Mouse (Mus musculus) liver, embryonic 16.5 days (tissue): ENCODE results near the gene Ikbip. TPM values are rescaled to one million over a fixed set of nuclear protein-coding genes. Genes with fewer than 3 reads are reported as not detected.

ENCODE experiments used
- ATAC-seq: fragments of 200-750 bp; cut with Nextera tagmentation; 2 replicates; pipeline ENCODE4 v1.8.0; 2017; ENCODE audit warnings: low read depth, mild to moderate bottlenecking, moderate number of reproducible peaks, moderate library complexity
- H3K27ac ChIP-seq: fragments of 300-500 bp; sonication (generic); 2 replicates; pipeline ENCODE4 v1.5.1; 2014; ENCODE audit warnings: mild to moderate bottlenecking, low read length
- H3K27me3 ChIP-seq: fragments of 300-500 bp; sonication (generic); 2 replicates; pipeline ENCODE4 v1.6.1; 2014; ENCODE audit warnings: low read depth, low read length, mixed read lengths; ENCODE audit not compliant: control insufficient read depth, insufficient read depth
- H3K36me3 ChIP-seq: fragments of 300-500 bp; sonication (generic); 2 replicates; pipeline ENCODE4 v1.6.1; 2014; ENCODE audit warnings: mild to moderate bottlenecking; ENCODE audit not compliant: control insufficient read depth, insufficient read depth
- H3K4me1 ChIP-seq: fragments of 300-500 bp; sonication (generic); 2 replicates; pipeline ENCODE4 v1.6.1; 2014; ENCODE audit warnings: low read depth, low read length, mixed read lengths; ENCODE audit not compliant: control insufficient read depth
- H3K4me2 ChIP-seq: fragments of 300-500 bp; sonication (generic); 2 replicates; pipeline ENCODE4 v1.6.1; 2014; ENCODE audit warnings: low read depth, low read length, mixed read lengths
- H3K4me3 ChIP-seq: fragments of 300-500 bp; sonication (generic); 2 replicates; pipeline ENCODE4 v1.5.1; 2014; ENCODE audit warnings: low read depth, mild to moderate bottlenecking, low read length
- H3K9ac ChIP-seq: fragments of 300-500 bp; sonication (generic); 2 replicates; pipeline ENCODE4 v1.6.1; 2014; ENCODE audit warnings: low read depth, low read length
- H3K9me3 ChIP-seq: fragments of 300-500 bp; sonication (generic); replicated peaks from 2 replicates; pipeline ENCODE4 v1.6.1; 2016; ENCODE audit warnings: low read length; ENCODE audit not compliant: control insufficient read depth
- WGBS: fragments of 180-500 bp; shearing (Covaris S2); extraction: QIAGEN DNeasy Blood & Tissue Kit; methylation state at CpG from one replicate; pipeline ENCODE4 v1.1.7; 2014; ENCODE audit not compliant: insufficient replicate concordance; 5-methylcytosine and 5-hydroxymethylcytosine counted together
- polyA plus RNA-seq: library from polyadenylated mRNA; unstranded; fragments of >200 nt; fragmentation: Nextera tagmentation; extraction: Ambion mirVana; gene quantifications from 2 replicates; pipeline ENCODE4 v1.2.1, GENCODE M21; 2015

Ikbip gene
- polyA plus RNA-seq, 1 experiment from 2014 or later = 6.5 TPM

DNA sequence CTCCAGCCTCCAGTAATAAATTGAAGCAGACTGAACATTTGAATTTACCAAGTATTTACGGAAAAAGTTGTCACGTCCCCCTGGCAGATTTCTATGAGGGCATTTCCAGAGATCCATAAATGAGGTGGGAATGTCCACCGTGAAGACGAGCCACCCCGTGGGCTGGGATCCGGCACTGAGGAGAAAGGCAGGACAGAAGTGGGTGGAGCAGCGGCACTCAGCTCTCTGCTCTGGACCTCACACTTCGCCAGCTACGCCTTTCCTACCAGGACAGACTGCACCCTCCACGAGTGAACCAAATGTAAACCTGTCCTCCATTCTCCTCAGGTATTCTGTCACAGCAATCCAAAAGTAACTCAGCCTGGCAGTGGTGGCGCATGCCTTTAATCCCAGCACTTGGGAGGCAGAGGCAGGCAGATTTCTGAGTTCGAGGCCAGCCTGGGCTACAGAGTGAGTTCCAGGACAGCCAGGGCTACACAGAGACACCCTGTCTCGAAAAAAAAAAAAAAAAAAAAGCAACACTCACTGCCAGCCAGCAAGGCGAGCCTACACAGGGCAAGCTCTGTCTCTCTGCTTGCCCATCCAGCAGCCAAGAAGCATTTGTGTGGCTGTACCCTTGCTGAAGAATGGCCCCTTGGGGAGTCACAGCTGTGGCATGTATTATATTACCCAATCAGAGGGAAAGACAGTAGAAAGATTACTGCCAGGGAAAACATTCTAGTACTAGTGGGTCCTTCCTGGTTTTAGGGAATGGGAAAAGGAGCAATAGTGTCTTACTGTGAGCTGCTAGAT lies 20.3 kb downstream of the Ikbip start:
- Histone ChIP-seq H3K9me3 (no peaks in the 10 kb centered on the region), H3K4me2 (no peak overlapping the region), H3K36me3 (no peaks in the 10 kb centered on the region), H3K4me1 (no peaks in the 10 kb centered on the region), H3K9ac (no peak overlapping the region), H3K4me3 (no peak overlapping the region), H3K27ac (no peak overlapping the region), H3K27me3 (no peaks in the 10 kb centered on the region)
- ATAC-seq = no peak
- WGBS = 71% methylated on average over 14 of the region's 14 CpGs

DNA sequence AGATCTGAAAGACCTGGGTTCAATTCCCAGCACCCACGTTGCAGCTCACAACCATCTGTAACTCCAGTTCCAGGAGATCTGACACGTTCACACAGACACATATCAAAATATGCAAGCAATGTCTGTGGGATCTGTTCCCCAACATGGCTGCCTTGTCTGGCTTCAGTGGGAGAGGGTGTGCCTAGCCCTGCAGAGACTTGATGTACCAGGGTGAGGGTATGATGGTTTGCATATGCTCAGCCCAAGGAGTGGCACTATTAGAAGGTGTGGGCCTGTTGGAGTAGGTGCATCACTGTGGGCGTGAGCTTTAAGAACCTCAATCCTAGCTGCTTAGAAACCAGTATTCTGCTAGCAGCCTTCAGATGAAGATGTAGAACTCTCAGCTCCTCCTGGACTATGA lies 23.2 kb downstream of the Ikbip start:
- Histone ChIP-seq H3K9me3 (no peaks in the 10 kb centered on the region), H3K27me3 (no peaks in the 10 kb centered on the region), H3K4me3 (no peak overlapping the region), H3K27ac (no peak overlapping the region), H3K36me3 (no peaks in the 10 kb centered on the region), H3K4me1 (no peaks in the 10 kb centered on the region), H3K4me2 (no peak overlapping the region), H3K9ac (no peak overlapping the region)
- WGBS = 72% methylated on average over 3 of the region's 3 CpGs
- no peak for ATAC-seq

DNA sequence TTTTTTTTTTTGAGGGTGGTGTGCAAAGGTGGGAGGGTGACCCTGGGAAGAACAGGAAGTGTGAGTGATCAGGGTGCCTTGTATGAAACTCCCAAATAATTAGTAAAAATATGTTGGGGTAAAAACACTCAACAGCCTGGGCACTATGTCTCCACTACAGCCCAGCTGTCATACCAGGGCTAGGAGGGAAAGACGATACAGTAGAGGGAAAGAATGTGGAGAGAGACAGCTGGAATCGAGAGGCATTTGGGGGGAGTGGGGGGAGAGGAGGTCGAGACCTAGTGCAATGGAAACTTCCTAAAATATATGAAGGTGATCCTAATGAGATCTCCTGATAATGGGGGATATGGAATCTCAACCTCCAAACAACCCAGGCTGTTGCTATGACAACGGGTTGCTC lies 27.1 kb downstream of the Ikbip start:
- WGBS = 68% methylated on average over 4 of the region's 4 CpGs
- no peak overlapping the region for H3K4me2 ChIP-seq
- H3K4me3 ChIP-seq = no peak overlapping the region
- no peak overlapping the region for H3K9ac ChIP-seq
- ATAC-seq = no peak
- no peaks in the 10 kb centered on the region for H3K9me3 ChIP-seq
- H3K27ac ChIP-seq = no peak overlapping the region
- H3K36me3 ChIP-seq = peaks cover 17% of the 10 kb centered on the region
- H3K4me1 ChIP-seq = no peaks in the 10 kb centered on the region
- H3K27me3 ChIP-seq = no peaks in the 10 kb centered on the region

DNA sequence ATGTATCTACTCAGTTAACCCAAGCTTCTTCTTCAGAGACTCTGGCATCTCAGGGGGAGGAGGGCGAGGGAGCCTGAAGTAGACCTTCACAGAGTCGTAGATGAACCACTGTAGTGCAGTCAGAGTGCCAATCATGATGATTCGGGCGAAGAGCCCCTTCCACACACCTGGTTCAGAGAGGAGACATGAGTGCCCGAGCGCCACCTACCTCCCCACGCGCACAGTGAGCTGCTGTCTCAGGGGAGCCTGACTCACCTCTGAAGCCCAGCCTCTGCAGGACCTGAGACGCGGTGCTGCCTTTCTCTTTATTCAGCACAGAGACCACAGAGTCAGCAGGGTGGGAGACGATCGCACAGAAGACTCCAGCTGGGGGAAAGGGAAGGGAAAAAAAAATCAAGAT lies 34.2 kb downstream of the Ikbip start:
- no peaks in the 10 kb centered on the region for H3K27me3 ChIP-seq
- H3K9me3 ChIP-seq = no peaks in the 10 kb centered on the region
- no peak overlapping the region for H3K4me3 ChIP-seq
- WGBS = 83% methylated on average over 12 of the region's 12 CpGs
- no peak overlapping the region for H3K27ac ChIP-seq
- peaks cover 69% of the 10 kb centered on the region for H3K36me3 ChIP-seq
- H3K4me2 ChIP-seq = no peak overlapping the region
- ATAC-seq = no peak
- H3K9ac ChIP-seq = no peak overlapping the region
- H3K4me1 ChIP-seq = peaks cover 3% of the 10 kb centered on the region

DNA sequence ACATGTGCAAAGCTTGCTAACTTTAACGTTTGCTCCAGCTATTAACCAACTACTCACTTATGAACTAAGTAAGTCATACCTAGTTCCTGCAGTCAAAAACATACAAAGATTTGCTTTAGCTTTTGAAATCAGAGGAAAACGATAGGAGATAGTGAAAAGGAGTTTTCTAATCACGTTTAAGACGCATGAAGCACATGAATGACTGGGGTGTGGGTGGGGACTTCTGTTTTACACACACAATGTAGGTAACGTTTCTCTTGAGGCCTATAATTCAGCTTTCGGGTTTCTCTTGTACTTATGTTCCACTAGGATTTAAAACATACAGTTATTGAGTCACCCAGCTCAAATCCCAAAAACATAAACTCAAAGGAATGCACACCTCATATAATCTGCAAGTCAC lies 39.9 kb downstream of the Ikbip start:
- ATAC-seq = no peak
- Histone ChIP-seq H3K27ac (no peak overlapping the region; the same call in 1 of the 2 replicates), H3K4me2 (peak overlapping the region; percentile 85)

DNA sequence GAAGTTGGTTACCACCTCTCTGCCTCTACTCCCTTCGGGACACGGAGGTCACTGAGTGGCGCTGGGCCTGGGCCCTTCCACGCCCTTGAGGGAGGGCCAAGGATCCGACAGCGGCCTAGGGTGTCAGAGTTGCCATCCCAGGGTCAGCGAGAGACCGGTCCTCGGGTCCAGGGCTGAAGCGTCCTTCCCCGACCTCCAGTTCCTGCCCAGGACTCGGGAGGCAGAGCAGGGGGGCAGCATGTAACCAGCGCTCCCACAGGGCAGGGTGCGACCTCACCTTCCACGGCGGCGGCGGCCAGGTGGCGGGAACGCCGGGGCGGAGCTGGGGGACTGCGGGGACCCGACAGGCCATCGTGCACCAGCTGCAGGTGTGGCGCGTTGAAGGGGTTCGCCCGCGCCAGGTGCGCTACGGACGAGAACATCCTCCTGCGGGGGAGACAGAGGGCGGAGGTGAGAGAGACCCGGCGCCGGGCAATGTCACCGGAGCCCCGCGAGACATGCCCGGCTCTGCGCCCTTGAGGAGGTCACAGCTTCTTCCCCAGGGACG lies 40.6 kb downstream of the Ikbip start:
- WGBS = under 1% methylated on average over 44 of the region's 44 CpGs

More for the DNA sequence above, 39.9 kb downstream of the Ikbip start:
- H3K4me1 ChIP-seq = peaks cover 17% of the 10 kb centered on the region
- peak overlapping the region; percentile 96 for H3K9ac ChIP-seq
- 8% methylated on average over 6 of the region's 6 CpGs for WGBS
- peaks cover 31% of the 10 kb centered on the region for H3K36me3 ChIP-seq
- peak overlapping the region; percentile 95 for H3K4me3 ChIP-seq
- no peaks in the 10 kb centered on the region for H3K27me3 ChIP-seq
- no peaks in the 10 kb centered on the region for H3K9me3 ChIP-seq

DNA sequence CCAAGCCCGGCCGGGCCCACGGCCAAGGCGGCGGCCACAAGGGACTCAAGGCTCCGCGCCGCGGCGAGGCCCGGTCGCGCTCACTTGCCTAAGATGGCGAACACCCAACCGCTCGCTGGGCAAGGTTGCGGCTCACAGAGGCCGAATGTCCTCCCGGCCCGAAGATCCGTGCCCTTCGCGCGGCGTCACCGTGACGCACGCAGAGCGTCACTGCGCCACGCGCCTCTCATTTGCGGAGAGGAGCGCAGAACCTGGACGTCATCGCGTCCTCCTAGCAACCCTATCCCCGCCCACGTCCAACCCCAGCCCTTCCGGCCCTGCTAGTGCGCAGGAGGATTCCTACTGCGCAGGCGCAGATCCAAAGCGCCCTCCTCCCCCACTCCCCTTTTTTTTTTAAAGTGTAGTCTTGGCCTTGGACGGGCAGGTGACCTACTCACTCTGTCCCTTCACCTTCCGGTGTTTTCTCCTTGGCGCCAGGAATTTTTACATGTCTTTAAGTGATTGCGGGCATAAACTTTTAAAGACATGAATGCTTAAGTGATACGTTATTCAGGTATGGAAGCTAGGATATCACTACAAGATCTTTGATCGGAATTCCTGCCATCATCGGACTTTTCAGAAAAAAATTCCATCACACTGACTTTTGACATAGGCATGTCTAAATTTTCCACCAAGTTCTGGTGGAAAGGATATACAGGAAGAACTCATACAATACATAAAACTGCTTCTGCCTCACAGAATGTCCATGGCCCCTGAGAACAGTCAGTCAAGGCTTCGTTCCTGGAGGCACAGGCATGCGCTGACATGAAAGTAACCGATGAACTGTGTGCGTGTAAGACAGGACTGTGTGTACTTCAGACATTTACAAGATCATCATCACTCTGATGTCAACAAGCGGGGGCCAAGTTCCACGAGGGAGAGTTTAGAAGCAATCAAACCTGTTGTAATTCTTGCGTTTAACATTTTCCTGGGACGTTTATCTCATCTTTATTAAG lies 41.4 kb downstream of the Ikbip start, which contains the start of gene Slc25a3:
Slc25a3 (minus strand) TSS at position 232 of the 995 bp plus-strand sequence.
- Histone ChIP-seq H3K9ac (peak within 1 kb of the TSS; percentile 96), H3K9me3 (no peaks in the 10 kb centered on the region), H3K27ac (peak within 1 kb of the TSS; percentile 93), H3K4me2 (peak within 1 kb of the TSS; percentile 85), H3K36me3 (peaks cover 18% of the 10 kb centered on the region), H3K4me3 (peak within 1 kb of the TSS; percentile 95), H3K4me1 (peaks cover 17% of the 10 kb centered on the region), H3K27me3 (no peaks in the 10 kb centered on the region)
- 9% methylated on average over 59 of the region's 59 CpGs for WGBS
- peak; percentile 99 for ATAC-seq

More for the DNA sequence above, 40.6 kb downstream of the Ikbip start:
- H3K9ac ChIP-seq = peak overlapping the region; percentile 96
- H3K4me1 ChIP-seq = peaks cover 17% of the 10 kb centered on the region
- H3K9me3 ChIP-seq = no peaks in the 10 kb centered on the region
- H3K4me2 ChIP-seq = peak overlapping the region; percentile 85
- no peaks in the 10 kb centered on the region for H3K27me3 ChIP-seq
- peak overlapping the region; percentile 93 for H3K27ac ChIP-seq
- H3K4me3 ChIP-seq = peak overlapping the region; percentile 95
- ATAC-seq = peak; percentile 54
- peaks cover 24% of the 10 kb centered on the region for H3K36me3 ChIP-seq

DNA sequence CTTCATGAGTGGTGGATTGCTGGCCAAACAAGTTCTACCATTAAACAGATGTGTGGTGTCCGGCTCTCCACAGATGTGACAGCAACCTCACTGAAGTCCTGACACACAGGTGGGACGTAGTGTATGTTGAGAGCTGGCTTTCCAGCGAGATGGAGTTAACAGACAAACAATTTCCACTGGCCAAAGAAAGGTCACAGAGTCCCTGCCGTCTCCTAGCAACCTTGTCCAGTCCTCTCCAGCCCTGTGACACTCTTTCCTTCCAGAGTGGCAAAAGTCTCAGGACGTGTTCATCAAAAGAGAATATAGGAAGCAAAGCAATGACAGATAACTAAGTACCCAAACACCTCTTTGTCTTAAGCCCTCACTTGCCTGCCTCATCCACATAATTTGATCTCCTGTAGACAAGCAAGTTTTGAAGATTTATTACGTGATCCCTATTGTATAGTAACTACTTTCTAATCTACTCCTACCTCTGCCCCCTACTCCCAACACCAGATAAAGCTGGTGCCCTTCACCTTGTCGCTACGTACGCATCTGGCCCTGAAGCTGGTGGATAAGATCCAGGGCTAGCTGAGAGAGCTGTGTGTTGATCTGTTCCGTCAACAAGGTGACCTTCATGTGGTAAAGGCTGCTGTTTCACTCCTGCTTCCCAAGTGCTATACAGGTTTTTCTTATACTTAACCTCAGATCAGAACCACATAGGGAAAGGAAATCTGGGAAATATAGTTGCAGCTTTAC lies 44.0 kb downstream of the Ikbip start:
- WGBS = 53% methylated on average over 10 of the region's 10 CpGs
- no peak for ATAC-seq
- no peaks in the 10 kb centered on the region for H3K9me3 ChIP-seq
- H3K4me3 ChIP-seq = no peak overlapping the region
- peaks cover 16% of the 10 kb centered on the region for H3K4me1 ChIP-seq
- H3K27ac ChIP-seq = no peak overlapping the region
- H3K9ac ChIP-seq = no peak overlapping the region
- no peaks in the 10 kb centered on the region for H3K27me3 ChIP-seq
- peaks cover 4% of the 10 kb centered on the region for H3K36me3 ChIP-seq
- H3K4me2 ChIP-seq = no peak overlapping the region
